Mouse (Mus musculus): ENCODE measurements around the gene Ndn.

DNA sequence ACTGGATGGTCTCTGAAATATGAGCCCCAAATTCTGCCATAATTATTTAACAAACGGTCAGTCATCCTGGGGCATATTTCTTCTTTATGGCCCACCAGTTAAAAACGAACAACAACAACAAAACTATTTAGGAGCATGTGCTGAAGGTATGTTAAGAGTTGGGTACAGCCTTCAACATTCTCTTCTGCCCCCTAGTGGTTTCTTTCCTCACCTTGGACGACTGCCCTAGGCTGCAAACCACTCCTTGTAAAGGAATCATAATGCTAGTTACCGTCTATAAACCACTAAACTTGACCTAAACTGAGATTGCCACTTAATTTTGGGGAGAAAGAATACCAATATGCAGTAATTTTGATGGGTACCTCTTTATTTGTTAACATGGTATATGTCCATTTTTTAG lies 29.3 kb downstream of the Ndn start:
- TF ChIP-seq POLR2A (IDR thresholded peaks at IDR 0.05; ENCODE audit: low read depth, low read length) (no peak), CTCF (IDR thresholded peaks at IDR 0.05; ENCODE audit: extremely low read depth, insufficient read length, insufficient replicate concordance, low read depth, low read length) (no peak)
